Mouse (Mus musculus) embryonic facial prominence, embryonic 14.5 days (tissue): Measurements from ENCODE around the gene Ctnnd2. TPM values are rescaled to one million over a fixed set of nuclear protein-coding genes. Genes with fewer than 3 reads are reported as not detected.

Source experiments
- ATAC-seq: fragments of 200-750 bp; cut with Nextera tagmentation; 2 replicates; pipeline ENCODE4 v1.8.0; 2017; ENCODE audit warnings: low read depth, moderate number of reproducible peaks, moderate TSS enrichment
- DNase-seq: peaks from one replicate; pipeline ENCODE4 v3.0.0-alpha.2; 2015; ENCODE audit warnings: low spot score
- H3K27ac ChIP-seq: fragments of 300-500 bp; sonication (generic); replicated peaks from 2 replicates; pipeline ENCODE4 v1.5.1; 2014; ENCODE audit warnings: low read depth, mild to moderate bottlenecking, low read length, moderate library complexity
- H3K27me3 ChIP-seq: fragments of 300-500 bp; sonication (generic); replicated peaks from 2 replicates; pipeline ENCODE4 v1.6.1; 2014; ENCODE audit warnings: low read length; ENCODE audit not compliant: control insufficient read depth, insufficient read depth
- H3K36me3 ChIP-seq: fragments of 300-500 bp; sonication (generic); 2 replicates; pipeline ENCODE4 v1.6.1; 2014; ENCODE audit warnings: low read length, mixed read lengths; ENCODE audit not compliant: control insufficient read depth, insufficient read depth
- H3K4me1 ChIP-seq: fragments of 300-500 bp; sonication (generic); 2 replicates; pipeline ENCODE4 v1.6.1; 2014; ENCODE audit warnings: antibody characterized with exemption, low read length; ENCODE audit not compliant: control insufficient read depth, insufficient read depth
- H3K4me2 ChIP-seq: fragments of 300-500 bp; sonication (generic); 2 replicates; pipeline ENCODE4 v1.6.1; 2014; ENCODE audit warnings: low read depth, mild to moderate bottlenecking, low read length, moderate library complexity, mixed read lengths
- H3K4me3 ChIP-seq: fragments of 300-500 bp; sonication (generic); 2 replicates; pipeline ENCODE4 v1.5.1; 2014; ENCODE audit warnings: low read depth, mild to moderate bottlenecking, low read length
- H3K9ac ChIP-seq: fragments of 300-500 bp; sonication (generic); 2 replicates; pipeline ENCODE4 v1.6.1; 2014; ENCODE audit warnings: low read depth, mild to moderate bottlenecking, low read length, moderate library complexity, mixed read lengths
- H3K9me3 ChIP-seq: fragments of 300-500 bp; sonication (generic); 2 replicates; pipeline ENCODE4 v1.6.1; 2016; ENCODE audit warnings: low read length; ENCODE audit not compliant: control insufficient read depth
- WGBS: fragments of 180-500 bp; shearing (Covaris S2); extraction: QIAGEN DNeasy Blood & Tissue Kit; methylation state at CpG from one replicate; pipeline ENCODE4 v1.1.7; 2014; 5-methylcytosine and 5-hydroxymethylcytosine counted together
- polyA plus RNA-seq: library from polyadenylated mRNA; unstranded; fragments of >200 nt; fragmentation: Nextera tagmentation; extraction: Ambion mirVana; gene quantifications from 2 replicates; pipeline ENCODE4 v1.2.1, GENCODE M21; 2014

Gene Ctnnd2
- polyA plus RNA-seq, 1 experiment from 2014 or later: 7.9 TPM

DNA sequence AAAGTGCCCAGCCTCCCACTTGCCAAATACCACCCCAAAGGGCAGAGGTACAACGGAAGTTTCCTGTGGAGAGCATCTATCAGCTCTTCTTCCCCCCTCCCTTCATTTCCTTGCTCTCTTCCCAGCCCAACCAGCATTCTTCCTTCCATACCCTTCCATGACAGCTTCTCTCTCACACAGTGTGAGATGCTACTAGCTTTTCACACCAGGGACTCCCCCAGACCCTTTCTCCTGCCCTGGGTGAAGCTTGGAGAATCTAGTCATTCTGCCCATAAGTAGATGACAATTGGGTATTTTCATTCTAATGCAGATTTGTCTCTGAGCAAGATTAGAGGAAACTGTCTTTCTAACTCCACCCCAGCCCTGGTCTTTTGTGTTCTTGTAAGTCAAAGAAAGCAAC is 473.3 kb downstream of the Ctnnd2 start:
- Histone ChIP-seq H3K27ac (no peak overlapping the region), H3K36me3 (no peaks in the 10 kb centered on the region), H3K27me3 (peaks cover 33% of the 10 kb centered on the region), H3K9me3 (no peaks in the 10 kb centered on the region), H3K4me3 (no peak overlapping the region), H3K4me2 (no peak overlapping the region), H3K4me1 (0 out of 2 replicates have a peak, but pooled peaks cover 6% of the 10 kb centered on the region), H3K9ac (no peak overlapping the region)
- DNase-seq (no peak), ATAC-seq (no peak)
- WGBS: 29% methylated on average over 1 of the region's 1 CpGs

DNA sequence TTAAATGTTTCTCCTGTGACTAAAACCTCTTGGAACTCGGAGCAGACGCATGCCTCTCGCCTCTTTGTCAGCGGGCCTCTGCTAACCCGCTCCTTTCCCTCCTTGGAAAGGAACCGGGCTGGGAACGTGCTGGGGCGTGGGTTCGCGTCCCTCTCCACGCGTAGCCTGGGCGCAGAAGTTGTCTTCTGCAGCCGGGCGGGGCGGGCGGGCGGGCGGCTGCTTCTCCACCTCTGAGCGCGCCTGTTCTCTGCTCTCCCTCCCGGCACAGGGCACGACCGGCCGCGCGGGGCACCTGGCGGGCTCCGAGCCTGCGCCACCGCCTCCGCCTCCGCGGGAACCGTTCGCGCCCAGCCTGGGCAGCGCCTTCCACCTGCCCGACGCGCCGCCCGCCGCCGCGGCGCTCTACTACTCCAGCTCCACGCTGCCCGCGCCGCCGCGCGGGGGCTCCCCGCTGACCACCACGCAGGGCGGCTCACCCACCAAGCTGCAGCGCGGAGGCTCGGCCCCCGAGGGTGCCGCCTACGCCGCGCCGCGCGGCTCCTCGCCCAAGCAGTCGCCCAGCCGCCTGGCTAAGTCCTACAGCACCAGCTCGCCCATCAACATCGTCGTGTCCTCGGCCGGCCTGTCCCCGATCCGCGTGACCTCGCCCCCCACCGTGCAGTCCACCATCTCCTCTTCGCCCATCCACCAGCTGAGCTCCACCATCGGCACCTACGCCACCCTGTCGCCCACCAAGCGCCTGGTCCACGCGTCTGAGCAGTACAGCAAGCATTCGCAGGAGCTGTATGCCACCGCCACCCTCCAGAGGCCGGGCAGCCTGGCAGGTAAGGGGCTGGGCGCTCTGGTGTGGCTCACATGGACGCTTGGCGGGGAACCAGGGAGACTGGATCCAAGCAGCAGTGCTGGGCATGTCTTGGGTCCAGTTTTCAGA is 474.4 kb downstream of the Ctnnd2 start:
- H3K27ac ChIP-seq: no peak overlapping the region
- 1% methylated on average over 35 of the region's 94 CpGs for WGBS
- H3K36me3 ChIP-seq: no peaks in the 10 kb centered on the region
- no peaks in the 10 kb centered on the region for H3K9me3 ChIP-seq
- ATAC-seq (peak; percentile 72), DNase-seq (peak; percentile 33)
- H3K27me3 ChIP-seq: peaks cover 33% of the 10 kb centered on the region
- H3K4me1 ChIP-seq: 0 out of 2 replicates have a peak, but pooled peaks cover 6% of the 10 kb centered on the region
- peak overlapping the region; percentile 56 for H3K4me3 ChIP-seq
- peak overlapping the region; percentile 98 for H3K4me2 ChIP-seq
- peak overlapping the region; percentile 53 for H3K9ac ChIP-seq

DNA sequence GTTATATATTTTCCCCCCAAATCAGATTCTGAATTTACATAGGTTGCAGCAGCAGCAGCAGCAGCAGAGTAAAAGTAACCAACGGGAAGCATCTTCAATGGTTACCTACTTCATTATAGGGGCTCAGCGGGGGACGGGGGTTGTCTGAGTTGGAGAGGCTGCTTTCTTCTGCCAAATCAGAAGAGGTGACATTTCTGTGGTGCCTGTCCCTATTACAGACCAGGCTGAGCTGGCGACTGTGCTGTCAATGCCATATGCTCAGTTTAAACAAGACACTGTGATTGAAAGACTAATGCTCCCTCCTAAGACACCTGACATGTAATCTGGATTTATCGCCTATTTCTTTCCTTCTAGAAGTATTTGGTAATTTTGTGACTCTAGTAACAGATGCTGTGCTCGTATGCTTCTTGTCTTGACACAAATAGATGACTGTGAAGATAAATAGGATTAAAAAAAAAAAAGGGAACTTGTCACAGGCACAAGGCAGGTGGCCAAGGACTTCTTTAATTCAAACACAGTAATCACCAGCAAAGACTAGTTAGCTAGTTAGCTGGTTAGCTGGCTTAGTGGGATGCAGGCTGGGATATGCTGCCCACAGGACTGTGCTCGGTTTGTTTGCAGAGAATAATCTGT is 475.4 kb downstream of the Ctnnd2 start:
- Histone ChIP-seq H3K4me1 (0 out of 2 replicates have a peak, but pooled peaks cover 6% of the 10 kb centered on the region), H3K4me3 (peak overlapping the region; percentile 56; the same call in 1 of the 2 replicates), H3K27me3 (peaks cover 33% of the 10 kb centered on the region), H3K27ac (no peak overlapping the region), H3K36me3 (no peaks in the 10 kb centered on the region), H3K4me2 (peak overlapping the region; percentile 98), H3K9me3 (no peaks in the 10 kb centered on the region), H3K9ac (no peak overlapping the region; the same call in 1 of the 2 replicates)
- no peak for DNase-seq
- ATAC-seq: no peak
- WGBS: 34% methylated on average over 7 of the region's 7 CpGs

DNA sequence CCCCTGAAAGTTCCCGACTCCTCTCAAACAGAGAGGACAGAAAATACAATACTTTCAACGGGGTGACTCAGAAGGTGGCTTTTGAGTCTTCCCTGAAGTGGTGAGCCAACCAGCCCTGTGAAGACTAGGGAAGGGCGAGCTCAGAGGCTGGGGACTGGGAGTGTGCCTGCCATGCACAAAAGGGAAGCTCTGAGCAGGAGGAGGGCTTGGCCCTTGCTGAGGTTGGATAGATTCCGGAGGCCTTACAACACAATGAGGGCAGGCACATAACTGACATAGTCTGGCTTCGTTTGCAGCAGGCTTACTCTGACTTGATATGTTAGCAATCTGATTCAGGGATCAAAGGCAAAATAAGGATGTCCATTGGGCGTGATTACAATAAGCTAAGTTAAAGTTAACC is 477.6 kb downstream of the Ctnnd2 start:
- Histone ChIP-seq H3K27me3 (peaks cover 33% of the 10 kb centered on the region), H3K4me2 (no peak overlapping the region)

DNA sequence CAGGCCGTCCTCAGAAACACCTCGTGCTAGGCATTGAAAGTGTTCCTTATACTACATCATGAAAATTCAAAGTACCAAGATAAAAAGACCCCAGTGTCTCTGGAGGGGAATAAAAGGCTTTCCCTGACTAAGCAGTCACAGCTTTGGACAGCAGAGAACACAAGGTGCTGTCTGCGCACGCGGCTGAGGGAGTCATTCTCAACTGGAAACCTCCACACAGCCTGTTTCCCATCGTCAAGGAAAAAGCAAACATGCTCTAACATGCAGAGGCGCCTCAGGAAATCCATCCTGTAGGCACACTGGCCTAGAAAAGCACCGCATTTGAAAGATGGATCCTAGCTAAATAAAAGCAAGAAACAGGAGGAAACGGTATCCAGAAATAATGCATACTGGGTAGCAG is 483.0 kb downstream of the Ctnnd2 start:
- peak; percentile 55 for DNase-seq
- H3K4me2 ChIP-seq: no peak overlapping the region
- no peak overlapping the region for H3K27ac ChIP-seq
- H3K9ac ChIP-seq: no peak overlapping the region
- H3K4me3 ChIP-seq: no peak overlapping the region
- H3K27me3 ChIP-seq: no peaks in the 10 kb centered on the region
- no peaks in the 10 kb centered on the region for H3K9me3 ChIP-seq
- H3K36me3 ChIP-seq: no peaks in the 10 kb centered on the region
- no peak for ATAC-seq
- 64% methylated on average over 9 of the region's 9 CpGs for WGBS
- no peaks in the 10 kb centered on the region for H3K4me1 ChIP-seq

More for the DNA sequence above, 477.6 kb downstream of the Ctnnd2 start:
- H3K9ac ChIP-seq: no peak overlapping the region
- 57% methylated on average over 6 of the region's 6 CpGs for WGBS
- H3K4me1 ChIP-seq: 0 out of 2 replicates have a peak, but pooled peaks cover 6% of the 10 kb centered on the region
- no peak overlapping the region for H3K27ac ChIP-seq
- H3K4me3 ChIP-seq: no peak overlapping the region
- H3K9me3 ChIP-seq: no peaks in the 10 kb centered on the region
- DNase-seq: peak; percentile 5
- H3K36me3 ChIP-seq: no peaks in the 10 kb centered on the region
- no peak for ATAC-seq

DNA sequence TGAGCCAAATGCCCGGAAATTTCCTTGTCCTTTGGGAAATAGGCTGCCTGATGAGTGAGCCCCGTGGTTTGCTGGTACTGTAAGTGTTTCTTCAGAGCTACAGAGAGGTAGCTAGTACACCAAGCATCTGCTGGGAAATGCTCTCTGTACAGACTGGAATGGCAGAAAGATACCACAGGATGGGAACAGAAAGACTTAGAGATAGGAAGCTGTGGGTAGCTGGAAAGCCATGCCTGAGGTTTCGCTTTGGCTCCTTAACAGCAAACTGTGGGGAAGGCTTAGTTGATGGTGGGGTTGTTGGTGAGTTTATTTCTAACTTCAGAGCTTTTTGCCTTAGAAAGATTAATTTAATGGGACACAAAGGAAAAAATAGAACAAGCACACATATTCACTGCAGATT is 485.2 kb downstream of the Ctnnd2 start:
- H3K9ac ChIP-seq: no peak overlapping the region
- no peak overlapping the region for H3K27ac ChIP-seq
- H3K27me3 ChIP-seq: no peaks in the 10 kb centered on the region
- ATAC-seq (no peak), DNase-seq (no peak)
- no peaks in the 10 kb centered on the region for H3K36me3 ChIP-seq
- no peak overlapping the region for H3K4me2 ChIP-seq
- WGBS: 73% methylated on average over 3 of the region's 3 CpGs
- no peak overlapping the region for H3K4me3 ChIP-seq
- no peaks in the 10 kb centered on the region for H3K9me3 ChIP-seq
- peaks cover 9% of the 10 kb centered on the region for H3K4me1 ChIP-seq

DNA sequence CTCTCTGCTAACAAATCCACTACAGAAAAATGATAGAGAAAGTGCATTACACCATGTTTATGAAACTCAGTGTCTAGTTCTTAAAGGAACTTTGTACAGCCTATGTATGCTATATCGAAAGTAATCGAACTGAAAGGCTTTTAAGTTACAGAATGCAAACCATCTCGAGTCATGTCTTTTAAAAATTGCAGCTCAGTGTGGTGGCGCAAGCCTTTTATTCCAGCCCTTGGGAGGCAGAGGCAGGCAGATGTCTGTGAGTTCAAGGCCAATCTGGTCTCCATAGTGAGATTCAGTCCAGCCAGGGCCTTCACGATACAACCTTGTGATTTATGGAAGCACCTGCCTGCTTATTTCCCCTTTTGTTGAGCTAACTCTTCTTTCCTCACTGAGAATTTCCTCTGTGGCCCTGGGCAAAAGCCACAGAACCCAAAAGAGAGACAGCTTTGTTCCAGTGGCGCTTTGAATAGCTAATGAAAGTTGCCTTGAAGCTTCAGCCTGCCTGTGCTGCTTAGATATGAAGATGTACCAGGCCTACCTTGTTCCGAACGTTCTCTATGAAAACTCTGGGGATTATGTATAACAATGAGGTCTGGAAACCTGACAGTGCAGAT is 488.3 kb downstream of the Ctnnd2 start:
- 79% methylated on average over 8 of the region's 8 CpGs for WGBS

DNA sequence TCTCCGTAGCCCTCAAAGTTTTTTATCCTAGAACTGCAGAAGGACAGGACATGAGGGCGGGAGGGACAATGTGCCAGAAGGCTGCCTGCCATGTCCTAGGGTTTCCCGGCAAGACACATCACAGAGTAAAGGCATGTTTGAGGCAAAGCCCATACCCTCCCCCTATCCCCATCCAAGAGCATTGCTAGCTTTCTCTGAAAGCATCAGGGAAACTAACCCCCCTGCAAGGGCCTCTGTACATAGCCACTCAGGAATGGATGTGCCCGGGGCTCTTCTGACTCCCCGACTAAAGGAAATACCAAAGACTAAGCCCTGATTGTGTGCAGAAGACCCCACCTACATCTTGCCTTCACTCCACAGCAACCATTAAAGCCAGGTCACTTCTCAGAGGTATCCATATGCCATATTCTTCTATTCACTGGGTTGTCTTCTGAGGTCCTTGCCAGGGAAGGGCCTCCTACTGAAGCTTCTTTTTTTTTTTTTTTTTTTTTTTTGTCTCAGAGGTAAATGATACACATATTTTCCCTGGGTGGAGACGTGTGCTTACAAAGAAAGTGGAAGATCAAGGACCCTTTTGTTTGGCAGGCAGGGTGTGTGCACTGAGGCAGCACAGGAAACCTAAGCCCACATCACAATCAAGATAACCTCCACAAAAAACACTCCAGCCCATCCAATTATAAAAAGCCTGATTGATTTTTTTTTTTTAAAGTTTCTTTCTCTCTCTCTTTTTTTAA is 489.5 kb downstream of the Ctnnd2 start:
- DNase-seq (peak; percentile 59), ATAC-seq (peak; percentile 67)
- Histone ChIP-seq H3K9ac (no peak overlapping the region), H3K27me3 (no peaks in the 10 kb centered on the region), H3K4me1 (peaks cover 9% of the 10 kb centered on the region), H3K36me3 (no peaks in the 10 kb centered on the region), H3K9me3 (no peaks in the 10 kb centered on the region), H3K4me2 (no peak overlapping the region), H3K27ac (no peak overlapping the region), H3K4me3 (no peak overlapping the region)
- 27% methylated on average over 6 of the region's 6 CpGs for WGBS

More for the DNA sequence above, 488.3 kb downstream of the Ctnnd2 start:
- Histone ChIP-seq H3K27ac (no peak overlapping the region), H3K9me3 (no peaks in the 10 kb centered on the region), H3K27me3 (no peaks in the 10 kb centered on the region), H3K4me2 (no peak overlapping the region), H3K36me3 (no peaks in the 10 kb centered on the region), H3K4me3 (no peak overlapping the region), H3K4me1 (peaks cover 9% of the 10 kb centered on the region), H3K9ac (no peak overlapping the region)
- no peak for ATAC-seq
- DNase-seq: no peak
